Mouse (Mus musculus) E14TG2a.4 (cell line): ENCODE measurements around the gene Pkp3.

ENCODE experiments used
- H3K27me3 ChIP-seq: 2 replicates; pipeline ENCODE4 v1.6.1; 2014; ENCODE audit warnings: low read length, control low read depth; ENCODE audit not compliant: insufficient read depth
- H3K36me3 ChIP-seq: 2 replicates; pipeline ENCODE4 v1.6.1; 2014; ENCODE audit warnings: low read length, control low read depth; ENCODE audit not compliant: insufficient read depth
- H3K4me1 ChIP-seq: replicated peaks from 2 replicates; pipeline ENCODE4 v1.6.1; 2014; ENCODE audit warnings: low read depth, low read length, control low read depth
- H3K4me3 ChIP-seq: replicated peaks from 2 replicates; pipeline ENCODE4 v1.5.1; 2014; ENCODE audit warnings: mild to moderate bottlenecking, low read length
- H3K9me3 ChIP-seq: 2 replicates; pipeline ENCODE4 v1.6.1; 2014; ENCODE audit warnings: low read length, control low read depth
- CTCF ChIP-seq: conservative IDR thresholded peaks from 2 replicates; pipeline ENCODE4 v1.5.1; 2014; ENCODE audit warnings: low read length
- NANOG ChIP-seq: IDR thresholded peaks from 2 replicates; pipeline ENCODE4 v1.6.1; 2014; ENCODE audit warnings: borderline replicate concordance, low read length, mixed read lengths
- POU5F1 ChIP-seq: IDR thresholded peaks from 2 replicates; pipeline ENCODE4 v1.6.1; 2014; ENCODE audit warnings: low read length, borderline replicate concordance

Pkp3 gene

DNA sequence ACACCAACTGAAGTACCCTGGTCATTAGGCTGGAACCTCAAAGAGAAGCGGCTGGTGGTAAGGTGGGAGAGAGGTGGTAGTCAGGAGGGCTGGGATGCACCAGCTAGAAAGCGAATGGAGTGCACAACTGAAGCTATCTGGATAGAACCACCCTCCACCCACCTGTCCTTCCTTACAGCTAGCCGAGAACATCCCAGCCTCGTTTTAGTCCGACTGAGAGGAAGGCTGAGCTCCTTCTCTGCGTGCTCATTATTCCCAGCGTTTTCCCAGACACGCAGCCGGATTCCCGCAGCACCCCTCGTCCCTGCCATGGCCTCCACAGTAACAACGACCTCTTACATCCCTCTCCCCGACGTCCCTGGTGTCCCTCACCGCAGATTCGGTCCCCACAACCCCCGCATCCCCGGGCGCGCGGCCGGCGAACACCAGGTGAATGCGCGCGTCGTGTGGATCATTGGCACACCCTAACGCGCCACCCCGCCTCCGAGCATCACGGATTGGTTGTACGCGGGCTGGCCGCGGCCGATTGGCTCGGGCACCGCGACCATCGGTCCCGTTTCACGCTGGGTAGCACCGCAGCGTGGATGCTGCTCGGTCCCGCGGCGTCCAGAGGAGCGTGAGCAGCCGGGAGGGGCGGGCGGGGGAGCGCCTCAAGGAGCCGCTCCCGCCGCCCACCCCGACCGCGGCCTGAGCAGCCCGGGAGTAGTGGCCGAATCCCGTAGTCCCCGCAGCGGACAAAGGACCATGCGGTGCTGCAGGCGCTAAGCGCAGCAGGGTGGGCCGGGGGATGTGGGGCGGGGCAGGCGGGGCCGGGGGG is 17.4 kb upstream of the Pkp3 start, which contains the start of gene B4galnt4:
Gene B4galnt4, plus strand, starts transcription at position 679 of the 817 bp plus-strand sequence.
- TF ChIP-seq NANOG (no peak), POU5F1 (no peak), CTCF (no peak)
- Histone ChIP-seq H3K36me3 (peaks cover 67% of the 10 kb centered on the region), H3K27me3 (0 out of 2 replicates have a peak, but pooled peaks cover 2% of the 10 kb centered on the region), H3K4me3 (peak within 1 kb of the TSS; percentile 86), H3K9me3 (peaks cover 3% of the 10 kb centered on the region; the same call in 1 of the 2 replicates), H3K4me1 (peaks cover 92% of the 10 kb centered on the region)

- H3K36me3 ChIP-seq: peaks cover 67% of the 10 kb centered on the region
- H3K27me3 ChIP-seq: 0 out of 2 replicates have a peak, but pooled peaks cover 2% of the 10 kb centered on the region
- H3K9me3 ChIP-seq: no peaks in the 10 kb centered on the region
- TF ChIP-seq POU5F1 (no peak), NANOG (no peak), CTCF (no peak)
- H3K4me1 ChIP-seq: peaks cover 92% of the 10 kb centered on the region
- H3K4me3 ChIP-seq: peak overlapping the region; percentile 86
These were observed 16.7 kb upstream of the Pkp3 start for GRCm38 (mm10) chr7:141061269-141061692.

- peaks cover 92% of the 10 kb centered on the region for H3K4me1 ChIP-seq
- H3K36me3 ChIP-seq: peaks cover 68% of the 10 kb centered on the region
- no peaks in the 10 kb centered on the region for H3K9me3 ChIP-seq
- 0 out of 2 replicates have a peak, but pooled peaks cover 2% of the 10 kb centered on the region for H3K27me3 ChIP-seq
- TF ChIP-seq POU5F1: no peak
- TF ChIP-seq NANOG: no peak
- no peak for TF ChIP-seq CTCF
- H3K4me3 ChIP-seq: peak overlapping the region; percentile 86
These were observed 15.5 kb upstream of the Pkp3 start for GRCm38 (mm10) chr7:141062525-141062924.

DNA sequence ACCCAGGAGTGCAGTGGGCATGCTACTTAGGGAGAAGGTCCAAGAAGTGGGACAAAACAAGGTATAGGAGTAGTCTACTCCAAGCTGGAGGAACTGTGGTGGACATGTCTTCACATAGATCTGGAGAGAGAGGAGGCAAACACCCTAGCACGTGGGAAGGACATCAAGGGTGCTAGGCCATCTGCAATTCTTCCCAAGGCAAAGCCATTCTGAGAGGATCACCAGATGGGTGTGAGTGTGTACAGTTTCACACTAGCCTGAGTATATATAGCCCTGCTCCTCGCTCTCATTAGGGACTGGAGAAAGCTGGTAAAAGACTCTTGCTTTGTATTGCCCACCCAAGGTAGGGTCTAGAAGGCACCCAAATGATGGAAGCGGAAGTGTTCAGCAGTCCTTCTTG is 14.7 kb upstream of the Pkp3 start:
- Histone ChIP-seq H3K27me3 (0 out of 2 replicates have a peak, but pooled peaks cover 5% of the 10 kb centered on the region), H3K4me3 (peak overlapping the region; percentile 43; the same call in 1 of the 2 replicates), H3K4me1 (peaks cover 92% of the 10 kb centered on the region), H3K9me3 (no peaks in the 10 kb centered on the region), H3K36me3 (peaks cover 68% of the 10 kb centered on the region)
- TF ChIP-seq POU5F1 (no peak), CTCF (no peak), NANOG (no peak)

DNA sequence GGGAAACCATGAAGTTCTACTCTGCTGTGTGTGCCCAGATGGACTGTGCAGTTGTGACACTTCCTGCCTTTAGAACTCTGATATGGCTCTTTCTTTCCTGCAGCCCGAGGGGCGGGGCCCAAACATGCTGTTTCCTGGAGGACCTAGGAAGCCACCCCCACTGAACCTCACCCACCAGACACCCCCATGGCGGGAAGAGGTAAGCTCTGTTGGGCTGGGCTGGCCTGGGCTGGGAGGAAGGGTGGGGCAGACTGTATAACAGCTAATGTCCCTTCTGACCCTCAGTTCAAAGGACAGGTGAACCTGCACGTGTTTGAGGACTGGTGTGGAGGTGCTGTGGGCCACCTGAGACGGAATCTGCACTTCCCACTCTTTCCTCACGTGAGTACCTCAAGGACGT is 13.8 kb upstream of the Pkp3 start:
- H3K4me3 ChIP-seq: peak overlapping the region; percentile 43
- peaks cover 71% of the 10 kb centered on the region for H3K36me3 ChIP-seq
- no peaks in the 10 kb centered on the region for H3K9me3 ChIP-seq
- peaks cover 90% of the 10 kb centered on the region for H3K4me1 ChIP-seq
- TF ChIP-seq POU5F1 (no peak), NANOG (no peak), CTCF (no peak)
- H3K27me3 ChIP-seq: 0 out of 2 replicates have a peak, but pooled peaks cover 5% of the 10 kb centered on the region

DNA sequence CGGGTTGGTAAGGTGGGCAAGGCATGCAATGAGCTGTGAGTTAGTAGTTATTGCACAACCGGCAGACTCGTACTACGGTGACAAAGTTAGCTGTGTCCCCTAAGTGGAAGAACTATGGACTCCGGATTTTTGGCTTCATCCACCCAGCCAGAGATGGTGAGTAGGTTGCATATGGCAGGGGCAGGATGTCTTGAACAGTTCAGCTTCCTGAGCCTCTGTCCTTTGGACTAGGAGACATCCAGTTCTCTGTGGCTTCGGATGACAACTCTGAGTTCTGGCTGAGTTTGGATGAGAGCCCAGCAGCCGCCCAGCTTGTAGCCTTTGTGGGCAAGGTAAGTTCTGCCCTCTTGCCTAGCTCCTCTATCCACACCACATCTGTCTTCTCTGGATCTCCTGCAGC is 13.4 kb upstream of the Pkp3 start:
- Histone ChIP-seq H3K9me3 (no peaks in the 10 kb centered on the region), H3K4me1 (peaks cover 90% of the 10 kb centered on the region), H3K27me3 (0 out of 2 replicates have a peak, but pooled peaks cover 5% of the 10 kb centered on the region), H3K36me3 (peaks cover 71% of the 10 kb centered on the region), H3K4me3 (peak overlapping the region; percentile 43)
- TF ChIP-seq POU5F1: no peak
- no peak for TF ChIP-seq NANOG
- no peak for TF ChIP-seq CTCF

DNA sequence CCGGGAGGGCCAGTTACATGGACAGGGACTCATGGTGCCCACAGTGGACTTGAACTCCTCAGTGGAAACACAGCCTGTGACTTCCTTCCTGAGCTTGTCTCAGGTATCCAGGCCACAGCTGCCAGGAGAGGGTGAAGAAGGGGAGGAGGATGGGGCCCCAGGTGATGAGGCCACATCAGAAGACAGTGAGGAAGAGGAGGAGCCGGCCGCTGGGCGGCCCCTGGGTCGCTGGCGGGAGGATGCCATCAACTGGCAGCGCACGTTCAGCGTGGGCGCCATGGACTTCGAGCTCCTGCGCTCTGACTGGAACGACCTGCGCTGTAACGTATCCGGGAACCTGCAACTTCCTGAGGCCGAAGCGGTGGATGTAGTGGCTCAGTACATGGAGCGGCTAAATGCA is 9.7 kb upstream of the Pkp3 start:
- Histone ChIP-seq H3K36me3 (peaks cover 60% of the 10 kb centered on the region), H3K4me1 (peaks cover 91% of the 10 kb centered on the region), H3K9me3 (no peaks in the 10 kb centered on the region), H3K4me3 (peak overlapping the region; percentile 53), H3K27me3 (peaks cover 15% of the 10 kb centered on the region)
- TF ChIP-seq POU5F1 (no peak), CTCF (no peak), NANOG (no peak)

DNA sequence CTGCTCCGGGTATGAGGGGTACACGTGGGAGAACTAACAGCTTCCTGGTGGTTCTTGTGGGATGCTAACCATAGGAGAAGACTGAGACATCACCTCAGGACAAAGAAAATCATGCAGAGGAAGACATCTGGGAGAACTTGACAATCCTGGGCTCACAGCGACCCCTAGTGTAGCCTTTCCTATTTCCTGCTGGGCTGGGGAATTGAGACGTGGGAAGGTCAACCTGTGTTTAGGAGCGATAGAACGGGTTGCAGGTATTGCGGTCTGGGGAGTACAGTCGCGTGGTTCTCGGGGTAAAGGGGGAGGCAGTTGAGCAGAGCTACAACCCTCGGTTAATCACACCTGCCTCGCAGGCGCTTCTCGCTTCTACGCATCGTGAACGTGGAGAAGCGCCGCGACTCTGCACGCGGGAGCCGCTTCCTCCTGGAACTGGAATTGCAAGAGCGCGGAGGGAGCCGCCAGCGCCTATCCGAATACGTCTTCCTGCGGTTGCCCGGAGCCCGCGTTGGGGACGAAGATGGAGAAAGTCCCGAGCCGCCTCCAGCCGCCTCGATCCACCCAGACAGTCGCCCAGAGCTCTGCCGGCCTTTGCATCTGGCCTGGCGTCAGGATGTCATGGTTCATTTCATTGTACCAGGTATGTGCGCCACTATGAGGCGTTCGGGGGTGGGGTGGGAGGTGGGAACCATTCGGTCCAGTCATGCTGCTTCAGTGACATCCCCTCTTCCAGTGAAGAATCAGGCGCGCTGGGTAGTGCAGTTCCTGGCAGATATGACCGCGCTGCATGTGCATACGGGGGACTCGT is 7.8 kb upstream of the Pkp3 start:
- peak overlapping the region; percentile 76 for H3K4me3 ChIP-seq
- peaks cover 72% of the 10 kb centered on the region for H3K4me1 ChIP-seq
- H3K27me3 ChIP-seq: peaks cover 15% of the 10 kb centered on the region
- no peaks in the 10 kb centered on the region for H3K9me3 ChIP-seq
- TF ChIP-seq POU5F1 (no peak), NANOG (no peak; the same call in 1 of the 2 replicates), CTCF (peak; percentile 85)
- peaks cover 41% of the 10 kb centered on the region for H3K36me3 ChIP-seq
